Mouse (Mus musculus): ENCODE results near the gene Pla2g6. TPM values are rescaled to one million over a fixed set of nuclear protein-coding genes. Genes with fewer than 3 reads are reported as not detected.

Gene Pla2g6
- polyA plus RNA-seq, 1 experiment from 2014 or later, result 24.0 TPM

DNA sequence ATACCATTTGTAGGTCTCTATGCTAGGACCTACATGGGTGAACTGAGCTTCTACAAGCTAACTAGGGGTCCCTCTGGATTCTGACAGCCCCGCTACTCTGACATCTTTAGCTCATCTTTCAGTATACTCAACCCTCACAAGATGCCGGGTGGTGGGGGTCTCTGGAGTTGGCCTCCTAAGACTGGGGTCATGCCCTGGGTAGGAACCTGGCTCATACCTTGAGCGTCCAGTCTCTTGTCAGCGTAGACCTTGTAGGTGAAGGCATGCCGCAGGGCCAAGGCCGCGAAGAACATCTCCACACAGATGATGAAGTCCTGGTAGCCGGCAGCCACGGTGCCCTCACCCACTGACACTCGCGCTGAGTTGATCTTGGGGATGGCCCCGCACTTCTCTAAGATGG is 36.9 kb upstream of the Pla2g6 start:
- Histone ChIP-seq H3K4me3 (ENCODE audit: low read depth, low read length) (no peak overlapping the region), H3K27ac (ENCODE audit: low read depth, low read length) (no peak overlapping the region), H3K27me3 (ENCODE audit: control insufficient read depth, insufficient read depth, low read length) (no peaks in the 10 kb centered on the region), H3K4me2 (ENCODE audit: low read depth, low read length) (no peak overlapping the region), H3K4me1 (ENCODE audit: control insufficient read depth, insufficient read depth, low read length) (no peaks in the 10 kb centered on the region), H3K9ac (replicated peaks; ENCODE audit: low read depth, low read length) (no peak overlapping the region), H3K36me3 (ENCODE audit: control insufficient read depth, insufficient read depth, low read length) (peaks cover 40% of the 10 kb centered on the region), H3K9me3 (ENCODE audit: control insufficient read depth, low read length) (no peaks in the 10 kb centered on the region)
- no peak for ATAC-seq (ENCODE audit: low read depth)
- WGBS, result 96% methylated on average over 12 of the region's 12 CpGs

DNA sequence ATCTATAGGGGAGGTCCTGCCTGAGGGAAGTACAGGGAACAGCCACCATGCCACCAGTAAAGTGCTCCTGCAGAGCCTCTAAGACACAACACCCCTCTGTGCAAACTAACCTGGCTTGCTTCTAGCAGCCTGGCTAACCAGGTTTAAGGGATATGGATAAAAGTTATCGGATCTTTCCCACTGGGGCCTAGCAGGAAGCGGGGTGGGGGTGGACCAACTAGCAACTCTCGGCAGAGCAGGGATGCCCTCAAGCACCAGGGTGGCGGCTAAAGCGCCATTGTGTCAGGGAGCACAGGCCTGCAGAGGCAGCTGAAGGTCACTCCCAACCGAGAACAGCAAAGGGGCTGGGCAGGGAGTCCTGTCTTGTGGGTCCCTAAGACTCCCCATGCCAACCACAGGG is 35.9 kb upstream of the Pla2g6 start:
- Histone ChIP-seq H3K4me1 (ENCODE audit: control insufficient read depth, insufficient read depth, low read length) (no peaks in the 10 kb centered on the region), H3K4me2 (ENCODE audit: low read depth, low read length) (no peak overlapping the region), H3K4me3 (ENCODE audit: low read depth, low read length) (no peak overlapping the region), H3K27me3 (ENCODE audit: control insufficient read depth, insufficient read depth, low read length) (no peaks in the 10 kb centered on the region), H3K36me3 (ENCODE audit: control insufficient read depth, insufficient read depth, low read length) (peaks cover 31% of the 10 kb centered on the region), H3K9me3 (ENCODE audit: control insufficient read depth, low read length) (no peaks in the 10 kb centered on the region), H3K27ac (ENCODE audit: low read depth, low read length) (no peak overlapping the region), H3K9ac (replicated peaks; ENCODE audit: low read depth, low read length) (no peak overlapping the region)
- ATAC-seq (ENCODE audit: low read depth), result no peak
- 81% methylated on average over 6 of the region's 6 CpGs for WGBS

DNA sequence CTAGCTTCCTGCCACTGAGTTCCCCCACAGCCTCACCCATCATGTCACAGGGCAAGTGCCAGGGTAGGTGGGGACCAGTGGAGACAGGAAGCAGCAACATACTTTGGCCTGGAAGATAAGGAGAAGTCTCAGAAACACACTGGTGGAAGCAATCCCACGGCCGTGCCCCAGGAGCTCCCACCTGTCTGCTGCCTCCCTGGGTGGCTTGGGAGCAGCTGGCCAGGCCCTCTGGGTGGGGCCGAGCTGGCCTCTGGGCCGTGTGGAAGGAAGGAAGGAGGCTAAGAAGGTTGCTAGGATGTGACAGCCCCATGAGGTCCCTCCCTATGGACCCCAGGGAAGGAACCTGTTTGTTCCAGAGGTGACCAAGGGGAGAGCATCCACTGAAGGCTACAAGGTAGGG is 32.8 kb upstream of the Pla2g6 start:
- Histone ChIP-seq H3K27me3 (ENCODE audit: control insufficient read depth, insufficient read depth, low read length) (peaks cover 2% of the 10 kb centered on the region; the same call in 1 of the 2 replicates), H3K9me3 (ENCODE audit: control insufficient read depth, low read length) (no peaks in the 10 kb centered on the region), H3K36me3 (ENCODE audit: control insufficient read depth, insufficient read depth, low read length) (peaks cover 23% of the 10 kb centered on the region), H3K9ac (replicated peaks; ENCODE audit: low read depth, low read length) (no peak overlapping the region; the same call in 1 of the 2 replicates), H3K4me2 (ENCODE audit: low read depth, low read length) (no peak overlapping the region), H3K27ac (ENCODE audit: low read depth, low read length) (no peak overlapping the region), H3K4me3 (ENCODE audit: low read depth, low read length) (no peak overlapping the region), H3K4me1 (ENCODE audit: control insufficient read depth, insufficient read depth, low read length) (peaks cover 6% of the 10 kb centered on the region)
- ATAC-seq (ENCODE audit: low read depth), result no peak
- WGBS, result 74% methylated on average over 4 of the region's 4 CpGs

- 71% methylated on average over 7 of the region's 7 CpGs for WGBS
- H3K27me3 ChIP-seq (ENCODE audit: control insufficient read depth, insufficient read depth, low read length), result peaks cover 3% of the 10 kb centered on the region; the same call in 1 of the 2 replicates
- ATAC-seq (ENCODE audit: low read depth), result no peak
Measured at GRCm38 (mm10) chr15:79360371-79360770, 32.2 kb upstream of the Pla2g6 start.

GRCm38 (mm10) chr15:79359954-79360353 is 31.8 kb upstream of the Pla2g6 start:
- H3K9ac ChIP-seq (replicated peaks; ENCODE audit: low read depth, low read length), result no peak overlapping the region
- no peak overlapping the region for H3K4me2 ChIP-seq (ENCODE audit: low read depth, low read length)
- ATAC-seq (ENCODE audit: low read depth), result no peak
- H3K9me3 ChIP-seq (ENCODE audit: control insufficient read depth, low read length), result no peaks in the 10 kb centered on the region
- 47% methylated on average over 6 of the region's 6 CpGs for WGBS
- no peak overlapping the region for H3K4me3 ChIP-seq (ENCODE audit: low read depth, low read length)
- H3K27me3 ChIP-seq (ENCODE audit: control insufficient read depth, insufficient read depth, low read length), result peaks cover 3% of the 10 kb centered on the region; the same call in 1 of the 2 replicates
- H3K4me1 ChIP-seq (ENCODE audit: control insufficient read depth, insufficient read depth, low read length), result peaks cover 6% of the 10 kb centered on the region
- peaks cover 23% of the 10 kb centered on the region for H3K36me3 ChIP-seq (ENCODE audit: control insufficient read depth, insufficient read depth, low read length)
- no peak overlapping the region for H3K27ac ChIP-seq (ENCODE audit: low read depth, low read length)

More at GRCm38 (mm10) chr15:79360371-79360770, 32.2 kb upstream of the Pla2g6 start:
- peaks cover 23% of the 10 kb centered on the region for H3K36me3 ChIP-seq (ENCODE audit: control insufficient read depth, insufficient read depth, low read length)
- no peak overlapping the region for H3K4me3 ChIP-seq (ENCODE audit: low read depth, low read length)
- no peaks in the 10 kb centered on the region for H3K9me3 ChIP-seq (ENCODE audit: control insufficient read depth, low read length)
- peaks cover 6% of the 10 kb centered on the region for H3K4me1 ChIP-seq (ENCODE audit: control insufficient read depth, insufficient read depth, low read length)
- no peak overlapping the region for H3K27ac ChIP-seq (ENCODE audit: low read depth, low read length)
- H3K4me2 ChIP-seq (ENCODE audit: low read depth, low read length), result no peak overlapping the region
- H3K9ac ChIP-seq (replicated peaks; ENCODE audit: low read depth, low read length), result no peak overlapping the region

GRCm38 (mm10) chr15:79357974-79358690 is 29.9 kb upstream of the Pla2g6 start:
- Histone ChIP-seq H3K9ac (replicated peaks; ENCODE audit: low read depth, low read length) (no peak overlapping the region), H3K9me3 (ENCODE audit: control insufficient read depth, low read length) (no peaks in the 10 kb centered on the region), H3K27ac (ENCODE audit: low read depth, low read length) (no peak overlapping the region), H3K4me3 (ENCODE audit: low read depth, low read length) (peak overlapping the region; percentile 39; the same call in 1 of the 2 replicates), H3K36me3 (ENCODE audit: control insufficient read depth, insufficient read depth, low read length) (peaks cover 11% of the 10 kb centered on the region; the same call in 1 of the 2 replicates), H3K27me3 (ENCODE audit: control insufficient read depth, insufficient read depth, low read length) (peaks cover 3% of the 10 kb centered on the region; the same call in 1 of the 2 replicates), H3K4me2 (ENCODE audit: low read depth, low read length) (peak overlapping the region; percentile 95), H3K4me1 (ENCODE audit: control insufficient read depth, insufficient read depth, low read length) (peaks cover 6% of the 10 kb centered on the region)
- WGBS, result 46% methylated on average over 12 of the region's 12 CpGs
- no peak for ATAC-seq (ENCODE audit: low read depth)

DNA sequence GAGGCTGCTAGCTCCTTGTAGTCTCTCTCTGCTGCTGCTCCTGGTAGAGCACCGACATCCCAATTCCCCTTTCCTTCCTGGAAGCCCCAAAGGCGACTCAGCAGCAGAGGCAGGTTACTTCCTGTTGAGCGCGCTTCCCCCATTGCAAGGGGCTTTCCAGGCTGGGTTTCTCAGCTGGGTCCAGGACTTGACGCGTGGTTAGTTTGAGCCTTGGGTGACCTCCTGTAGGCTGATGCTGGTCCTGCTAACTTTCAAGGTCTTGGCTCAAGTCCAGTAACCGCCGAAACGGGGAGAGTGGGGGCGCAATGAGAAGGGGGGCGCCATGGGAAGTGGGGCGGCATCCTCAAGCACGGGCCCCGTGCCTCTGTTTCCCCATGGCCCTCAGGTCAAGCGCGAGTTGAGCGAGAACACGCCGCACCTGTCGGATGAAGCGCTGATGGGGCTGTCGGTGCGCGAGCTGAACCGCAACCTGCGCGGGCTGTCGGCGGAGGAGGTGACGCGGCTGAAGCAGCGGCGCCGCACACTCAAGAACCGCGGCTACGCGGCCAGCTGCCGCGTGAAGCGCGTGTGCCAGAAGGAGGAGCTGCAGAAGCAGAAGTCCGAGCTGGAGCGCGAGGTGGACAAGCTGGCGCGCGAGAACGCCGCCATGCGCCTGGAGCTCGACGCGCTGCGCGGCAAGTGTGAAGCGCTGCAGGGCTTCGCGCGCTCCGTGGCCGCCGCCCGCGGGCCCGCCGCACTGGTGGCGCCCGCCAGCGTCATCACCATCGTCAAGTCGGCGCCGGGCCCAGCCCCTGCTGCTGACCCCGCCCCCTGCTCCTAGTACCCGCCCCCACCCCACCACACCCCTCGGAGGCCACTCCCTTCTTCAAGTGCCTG is 29.1 kb upstream of the Pla2g6 start:
- no peaks in the 10 kb centered on the region for H3K9me3 ChIP-seq (ENCODE audit: control insufficient read depth, low read length)
- peak overlapping the region; percentile 95 for H3K4me2 ChIP-seq (ENCODE audit: low read depth, low read length)
- peaks cover 3% of the 10 kb centered on the region; the same call in 1 of the 2 replicates for H3K27me3 ChIP-seq (ENCODE audit: control insufficient read depth, insufficient read depth, low read length)
- peak overlapping the region; percentile 44; the same call in 1 of the 2 replicates for H3K27ac ChIP-seq (ENCODE audit: low read depth, low read length)
- peak overlapping the region; percentile 39 for H3K4me3 ChIP-seq (ENCODE audit: low read depth, low read length)
- peak overlapping the region; percentile 51 for H3K9ac ChIP-seq (replicated peaks; ENCODE audit: low read depth, low read length)
- WGBS, result 1% methylated on average over 67 of the region's 77 CpGs
- ATAC-seq (ENCODE audit: low read depth), result peak; percentile 75
- peaks cover 6% of the 10 kb centered on the region for H3K4me1 ChIP-seq (ENCODE audit: control insufficient read depth, insufficient read depth, low read length)
- peaks cover 6% of the 10 kb centered on the region; the same call in 1 of the 2 replicates for H3K36me3 ChIP-seq (ENCODE audit: control insufficient read depth, insufficient read depth, low read length)

- Histone ChIP-seq H3K9ac (replicated peaks; ENCODE audit: low read depth, low read length) (no peak overlapping the region), H3K4me3 (ENCODE audit: low read depth, low read length) (peak overlapping the region; percentile 39; the same call in 1 of the 2 replicates)
Measured at GRCm38 (mm10) chr15:79356481-79356880, 28.3 kb upstream of the Pla2g6 start.

More at GRCm38 (mm10) chr15:79356481-79356880, 28.3 kb upstream of the Pla2g6 start:
- ATAC-seq (ENCODE audit: low read depth), result no peak
- Histone ChIP-seq H3K27ac (ENCODE audit: low read depth, low read length) (no peak overlapping the region), H3K4me1 (ENCODE audit: control insufficient read depth, insufficient read depth, low read length) (peaks cover 6% of the 10 kb centered on the region), H3K9me3 (ENCODE audit: control insufficient read depth, low read length) (no peaks in the 10 kb centered on the region), H3K4me2 (ENCODE audit: low read depth, low read length) (peak overlapping the region; percentile 95), H3K36me3 (ENCODE audit: control insufficient read depth, insufficient read depth, low read length) (peaks cover 4% of the 10 kb centered on the region; the same call in 1 of the 2 replicates), H3K27me3 (ENCODE audit: control insufficient read depth, insufficient read depth, low read length) (peaks cover 3% of the 10 kb centered on the region; the same call in 1 of the 2 replicates)
- 79% methylated on average over 8 of the region's 8 CpGs for WGBS

All from neural tube, embryonic 14.5 days (tissue).